Mouse (Mus musculus): Measurements from ENCODE around the gene Ranbp3.

DNA sequence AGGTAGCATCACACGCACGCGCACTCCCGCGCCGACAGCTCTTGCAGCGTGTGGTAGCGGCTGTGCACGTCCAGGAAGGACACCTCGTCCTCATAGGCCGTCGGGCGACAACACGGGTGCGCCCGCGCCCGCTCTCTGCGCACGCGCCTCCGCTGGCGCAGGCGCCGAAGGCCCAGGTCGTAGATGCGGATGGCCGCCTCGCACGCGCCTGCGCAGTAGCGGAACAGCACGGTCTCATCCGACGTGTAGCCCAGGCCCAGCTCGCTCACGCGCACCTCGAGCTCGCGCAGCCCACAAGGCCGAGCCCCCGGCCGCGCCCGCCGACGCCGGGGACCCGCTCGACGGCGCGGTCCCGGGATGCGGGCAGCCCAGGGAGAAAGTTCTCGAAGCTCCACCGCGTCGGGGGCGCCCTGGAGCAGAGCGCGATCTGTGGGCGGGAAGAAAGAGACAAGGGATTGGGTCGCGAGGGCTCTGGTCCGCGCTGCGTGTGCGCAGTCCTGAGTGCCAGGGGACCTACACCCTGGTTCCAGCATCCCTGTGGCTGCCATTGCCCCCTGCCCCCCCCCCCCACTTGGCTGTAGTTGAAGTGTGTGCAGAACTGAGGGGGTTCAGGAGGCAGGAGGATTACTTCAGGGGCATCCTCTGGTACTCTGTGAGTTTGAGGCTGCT lies 78.4 kb downstream of the Ranbp3 start:
- TF ChIP-seq CTCF (IDR thresholded peaks at IDR 0.05; ENCODE audit: low read depth): no peak
- no peak for TF ChIP-seq EP300 (IDR thresholded peaks at IDR 0.05; ENCODE audit: low read depth)

Data from liver, embryonic 14.5 days (tissue).